Mouse (Mus musculus) right cerebral cortex, postnatal 4 days (tissue): ENCODE measurements around the gene Myh11.
A peak's percentile ranks its signal among the peaks of the same experiment; 100 is the strongest.

Experiments used
- DNase-seq: peaks from one replicate; pipeline ENCODE4 v3.0.0-alpha.2; 2022

Myh11 gene

GRCm38 (mm10) chr16:14265203-14265920, 25.8 kb downstream of the Myh11 start:
- DNase-seq: no peak

DNA sequence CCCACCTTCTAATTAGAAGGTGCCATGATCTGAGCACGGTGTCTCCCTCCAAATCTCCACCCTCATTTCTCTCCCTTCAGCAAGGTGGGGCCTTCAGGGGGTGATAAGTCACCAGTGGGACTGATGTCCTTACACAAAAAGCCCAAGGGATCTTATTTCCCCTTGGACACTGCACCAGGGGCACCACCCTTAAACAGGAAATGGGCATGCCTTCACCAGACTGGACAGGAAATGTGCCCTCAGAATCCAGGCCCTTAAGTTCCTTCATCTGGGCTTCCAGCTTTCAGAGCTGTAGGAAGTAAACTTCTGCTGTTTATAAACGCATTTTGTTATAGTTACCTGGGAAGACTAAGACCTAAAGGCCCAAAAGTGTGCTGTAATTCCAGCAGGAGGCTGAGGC, 26.7 kb downstream of the Myh11 start:
- no peak for DNase-seq

GRCm38 (mm10) chr16:14263241-14263640, 27.9 kb downstream of the Myh11 start:
- no peak for DNase-seq

DNA sequence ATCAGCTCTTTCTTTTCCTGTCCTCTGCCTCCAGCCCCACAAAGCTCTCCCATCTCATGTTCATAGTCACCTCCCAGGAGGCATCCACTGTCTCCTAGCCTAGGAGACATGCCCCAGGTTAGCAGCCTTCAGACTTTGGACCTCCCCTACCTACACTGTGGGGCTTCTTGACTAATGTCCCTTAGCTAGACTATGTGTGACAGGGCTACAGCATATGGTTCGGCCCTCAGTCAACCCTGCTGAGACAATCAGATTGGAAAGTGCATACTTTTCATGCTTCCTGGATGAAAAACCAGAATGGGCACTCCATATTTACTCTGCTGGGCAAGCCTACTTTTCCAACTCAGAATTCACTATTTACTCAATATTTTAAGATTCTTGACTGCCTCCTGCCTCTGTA, 28.8 kb downstream of the Myh11 start:
- DNase-seq: no peak

DNA sequence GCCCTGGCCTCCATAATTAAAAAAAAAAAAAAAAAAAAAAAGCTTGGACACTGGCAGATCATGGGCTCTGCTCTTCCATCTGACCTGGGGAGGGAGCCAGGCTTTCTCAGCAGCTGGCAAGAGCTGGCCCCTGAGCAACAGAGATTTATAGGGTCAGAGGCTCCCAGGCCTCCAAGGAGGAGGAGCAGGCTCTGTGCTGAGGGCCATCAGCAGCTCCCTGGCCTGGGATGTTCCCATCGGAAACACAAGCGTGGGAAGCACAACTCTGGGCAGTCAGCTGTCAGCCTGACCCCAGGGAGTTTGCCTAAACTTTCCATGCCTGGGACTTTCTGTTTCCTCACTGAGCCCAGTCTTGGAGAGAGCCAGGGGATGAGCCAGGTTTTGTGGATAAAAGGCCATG, 32.3 kb downstream of the Myh11 start:
- no peak for DNase-seq

GRCm38 (mm10) chr16:14253586-14253985, 37.6 kb downstream of the Myh11 start:
- DNase-seq: no peak

- no peak for DNase-seq
Observed at GRCm38 (mm10) chr16:14252877-14253276, 38.3 kb downstream of the Myh11 start.

GRCm38 (mm10) chr16:14249913-14250312, 41.3 kb downstream of the Myh11 start:
- DNase-seq: no peak

DNA sequence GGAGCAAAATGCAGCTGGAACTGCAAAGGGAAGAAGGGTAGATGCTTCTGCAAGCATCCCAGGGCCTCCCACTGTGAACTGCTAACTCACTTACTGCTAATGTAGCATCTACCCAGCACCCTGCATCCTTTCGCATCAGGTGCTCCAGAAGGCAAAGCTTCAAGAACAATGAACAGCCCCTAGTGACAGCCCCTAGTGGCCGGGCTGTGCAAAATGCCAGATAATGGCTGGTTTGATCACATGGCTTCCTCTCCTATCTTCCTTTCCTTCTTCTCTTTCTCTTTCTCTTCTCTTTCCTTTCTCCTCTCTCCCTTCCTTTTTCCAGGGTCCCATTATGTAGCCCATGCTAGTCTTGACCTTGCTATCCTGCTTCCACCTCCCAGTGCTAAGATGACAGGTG, 48.6 kb downstream of the Myh11 start:
- DNase-seq: no peak

DNA sequence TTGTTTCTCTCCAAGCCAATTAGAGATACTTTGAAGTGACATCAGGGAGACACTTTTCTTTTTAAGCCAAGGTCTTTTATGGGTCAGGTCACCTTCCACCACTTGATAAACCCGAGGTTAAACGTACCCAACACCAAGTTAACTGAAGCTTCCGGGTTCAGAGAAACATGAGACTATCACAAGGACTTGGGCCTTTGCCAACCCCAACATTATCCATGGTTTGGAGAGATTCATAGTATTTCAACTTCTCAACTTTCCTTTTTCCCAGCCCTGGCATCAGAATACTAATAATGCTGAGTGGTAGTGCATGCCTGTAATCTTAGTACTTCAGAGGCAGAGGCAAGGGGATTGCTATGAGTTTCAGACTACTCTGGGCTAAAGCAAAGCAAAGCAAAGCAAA, 49.1 kb downstream of the Myh11 start:
- no peak for DNase-seq

DNA sequence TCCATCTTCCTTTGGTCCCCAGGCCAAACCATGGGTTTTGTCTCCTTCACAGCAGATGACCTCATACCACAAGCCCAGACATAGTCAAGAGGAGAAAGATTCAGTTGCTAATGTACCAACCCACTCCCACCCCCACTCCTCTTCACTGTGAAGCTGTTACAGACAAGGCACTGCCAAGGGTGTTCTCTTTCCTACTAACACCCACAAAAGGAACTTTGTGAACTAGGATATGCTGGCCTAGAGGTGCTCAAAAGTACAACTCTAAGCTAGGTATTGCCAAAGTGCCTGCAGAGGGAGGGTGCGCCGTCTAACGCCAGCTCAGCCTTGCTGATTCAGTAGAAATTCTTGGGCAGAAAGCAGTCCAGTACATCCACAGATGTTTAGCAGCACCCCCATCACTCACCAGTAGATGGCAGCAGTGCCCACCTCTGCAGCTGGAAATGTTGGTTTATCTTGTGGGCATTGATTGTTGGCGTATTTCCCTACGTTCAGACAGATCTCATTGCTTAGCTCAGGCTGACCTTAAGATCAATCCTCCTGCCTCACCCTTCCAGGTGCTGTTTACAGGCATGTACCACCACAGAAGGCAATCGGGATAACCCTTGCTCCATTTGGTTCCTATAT, 54.0 kb downstream of the Myh11 start:
- peak; percentile 77 for DNase-seq

GRCm38 (mm10) chr16:14215156-14215555, 76.0 kb downstream of the Myh11 start:
- DNase-seq: no peak

GRCm38 (mm10) chr16:14198798-14199197, 92.4 kb downstream of the Myh11 start:
- DNase-seq: no peak

DNA sequence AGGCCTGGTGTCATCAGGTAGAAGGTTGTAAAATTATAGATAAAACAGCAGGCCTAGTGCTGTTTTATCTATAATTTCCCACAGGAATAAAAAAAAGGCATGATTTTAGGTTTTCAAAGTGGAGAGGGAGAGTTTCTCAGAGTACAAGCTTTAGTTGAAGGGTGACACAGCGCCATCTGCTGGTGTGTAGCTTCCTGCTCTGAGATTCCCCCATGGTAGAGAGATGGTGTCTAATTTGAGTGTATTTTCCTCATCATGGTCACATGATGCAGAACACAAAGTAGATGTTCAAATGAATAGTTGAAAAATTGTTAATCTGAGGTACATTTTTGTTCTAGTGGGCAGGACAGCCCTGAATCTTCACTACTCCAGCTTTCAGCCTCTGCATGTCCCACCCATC, 95.7 kb downstream of the Myh11 start:
- DNase-seq: peak; percentile 69

DNA sequence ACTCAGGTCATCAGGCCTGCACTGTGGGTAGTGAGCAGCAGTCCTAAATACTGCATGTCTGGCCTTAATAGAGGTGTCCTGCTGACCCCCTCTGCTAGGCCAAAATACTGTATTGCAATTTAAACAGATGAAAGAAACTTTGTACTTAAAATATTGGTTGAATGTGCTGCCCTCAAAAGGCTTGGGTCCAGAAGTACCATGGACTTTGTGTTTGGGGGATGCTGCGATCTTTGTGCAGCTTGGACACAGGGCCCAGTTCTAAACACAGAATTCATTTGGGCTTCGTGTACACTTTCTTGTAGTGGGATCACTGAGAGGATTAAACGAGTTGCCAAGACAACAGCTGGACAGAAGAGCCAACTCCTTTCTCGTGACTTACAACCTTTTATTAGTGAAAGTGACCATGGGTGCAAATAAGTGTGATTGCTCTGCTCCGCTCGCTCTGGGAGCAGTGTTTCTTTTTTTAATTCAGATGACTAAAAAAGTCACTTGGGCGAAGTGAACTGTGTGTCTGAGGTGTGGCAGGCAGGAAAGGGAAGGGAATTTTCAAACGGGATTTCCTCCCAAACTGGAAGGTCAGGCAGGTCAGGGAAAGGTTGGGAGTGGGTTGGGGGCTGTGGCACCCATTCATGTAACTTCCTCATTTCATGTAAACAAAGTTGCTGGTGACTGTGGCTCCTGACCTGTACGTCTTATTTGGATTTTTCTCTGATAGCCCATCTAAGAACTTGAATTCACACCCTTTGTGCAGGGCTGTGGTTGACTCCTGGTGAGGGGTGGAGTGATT, 96.8 kb downstream of the Myh11 start:
- no peak for DNase-seq

- DNase-seq: no peak
Observed at GRCm38 (mm10) chr16:14185516-14185915, 105.7 kb downstream of the Myh11 start.

- DNase-seq: no peak
Observed at GRCm38 (mm10) chr16:14183856-14184255, 107.3 kb downstream of the Myh11 start.

DNA sequence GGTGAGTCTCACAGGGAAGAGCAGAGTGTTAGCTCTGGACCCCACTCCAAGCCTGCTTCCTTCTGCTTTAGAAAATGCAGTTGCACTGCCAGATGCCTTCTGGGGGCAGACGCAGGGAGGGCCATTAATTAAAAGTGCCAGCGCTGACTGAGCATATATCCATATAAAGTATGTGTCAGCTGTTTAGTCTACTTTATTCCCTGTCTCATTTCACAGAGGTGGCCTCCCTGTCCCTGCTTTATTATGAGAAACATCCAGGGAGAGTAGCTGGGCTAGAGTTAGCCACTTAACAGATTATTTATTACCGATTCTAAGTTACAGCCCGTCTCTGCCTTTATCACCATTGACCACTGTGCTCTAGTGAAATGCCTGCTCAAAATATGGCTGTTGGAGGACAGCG, 108.8 kb downstream of the Myh11 start:
- no peak for DNase-seq

- no peak for DNase-seq
Observed at GRCm38 (mm10) chr16:14180163-14180733, 110.9 kb downstream of the Myh11 start.

DNA sequence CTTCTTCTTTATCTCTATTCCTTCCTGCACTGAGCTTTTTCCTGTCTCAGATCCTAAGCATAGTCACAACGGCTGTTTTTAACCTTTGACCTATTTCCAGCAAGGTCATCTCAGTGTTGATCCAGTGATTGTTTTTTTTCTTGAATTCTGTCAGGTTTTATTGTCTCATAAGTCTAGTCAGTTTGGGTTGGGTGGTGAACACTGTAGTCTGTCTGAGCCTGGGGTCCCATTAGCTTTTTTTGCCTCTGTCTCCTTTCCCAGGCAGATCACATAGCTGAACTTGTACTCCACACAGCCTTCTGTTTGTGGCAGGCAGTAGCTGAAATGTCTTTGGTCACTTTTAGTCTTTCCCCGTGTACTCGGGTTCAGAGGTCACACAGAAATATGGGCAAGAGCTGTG, 113.1 kb downstream of the Myh11 start:
- no peak for DNase-seq

- no peak for DNase-seq
Observed at GRCm38 (mm10) chr16:14169706-14170105, 121.5 kb downstream of the Myh11 start.

- DNase-seq: no peak
Observed at GRCm38 (mm10) chr16:14166490-14166889, 124.7 kb downstream of the Myh11 start.

GRCm38 (mm10) chr16:14163731-14164130, 127.4 kb downstream of the Myh11 start:
- no peak for DNase-seq

GRCm38 (mm10) chr16:14162988-14163416, 128.2 kb downstream of the Myh11 start, which contains the start of the genes Nde1 and Marf1:
Nde1 (plus strand) TSS chr16:14163275.
Marf1 (minus strand) TSS chr16:14163351.
- DNase-seq: peak; percentile 71
